Mouse (Mus musculus): ENCODE results near the gene Gabarap.
A peak's percentile ranks its signal among the peaks of the same experiment; 100 is the strongest.

Gabarap gene

DNA sequence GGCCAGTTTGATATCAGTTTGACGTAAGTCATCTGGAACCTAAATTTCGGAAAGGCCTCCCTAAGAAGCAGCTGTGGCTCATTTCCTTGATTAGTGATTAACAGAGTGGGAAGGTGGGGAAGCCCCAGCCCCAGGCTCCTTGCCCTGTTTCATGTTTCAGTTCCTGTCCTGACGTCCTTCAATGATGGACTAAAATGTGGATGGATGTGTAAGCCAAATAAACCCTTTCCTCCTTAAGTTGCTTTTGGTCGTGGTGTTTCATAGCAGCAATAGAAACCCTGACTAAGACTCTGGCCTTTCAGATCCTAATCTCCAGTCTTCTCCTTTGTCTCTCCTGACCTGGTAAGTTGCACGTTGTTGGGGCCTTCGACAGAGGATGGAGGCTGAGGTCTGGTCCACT is 20.7 kb upstream of the Gabarap start:
- no peak for DNase-seq (ENCODE audit: low read depth)

DNA sequence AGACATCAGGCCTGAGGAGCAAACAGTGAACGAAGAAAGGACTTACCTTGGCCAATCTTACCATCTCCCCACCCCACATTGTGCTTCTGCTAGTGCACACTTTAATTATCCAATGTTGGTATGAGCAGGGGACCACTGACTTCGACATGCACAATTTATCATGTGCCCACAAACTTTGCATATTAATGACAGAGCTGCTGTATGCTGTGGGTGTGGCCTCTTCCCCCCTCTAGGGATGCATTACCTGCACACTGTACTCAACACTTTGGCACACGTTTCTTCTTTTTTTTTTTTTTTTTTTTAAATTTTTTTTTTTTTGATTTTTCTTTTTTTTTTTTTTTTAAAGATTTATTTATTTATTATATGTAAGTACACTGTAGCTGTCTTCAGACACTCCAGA is 20.2 kb upstream of the Gabarap start:
- no peak for DNase-seq (ENCODE audit: low read depth)

DNA sequence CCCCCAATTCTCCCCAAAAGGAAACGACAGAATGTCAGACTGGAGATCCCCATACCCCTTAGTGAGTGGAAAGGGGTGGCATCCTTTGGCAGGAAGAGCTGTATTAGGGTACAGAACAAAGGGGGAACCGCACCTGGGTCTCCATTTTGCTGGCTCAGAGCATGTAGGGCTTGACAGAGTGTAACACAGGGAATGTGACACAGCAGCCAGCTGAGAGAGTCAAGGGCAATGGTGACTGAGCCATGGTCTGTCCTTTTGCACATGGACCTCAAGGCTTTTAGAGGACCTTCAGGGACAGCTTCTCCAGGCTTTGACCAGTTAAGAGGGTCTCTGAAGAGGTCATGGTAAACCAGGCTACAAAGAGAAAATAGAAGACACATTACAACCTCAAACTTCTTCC is 16.0 kb upstream of the Gabarap start:
- no peak for DNase-seq (ENCODE audit: low read depth)

DNA sequence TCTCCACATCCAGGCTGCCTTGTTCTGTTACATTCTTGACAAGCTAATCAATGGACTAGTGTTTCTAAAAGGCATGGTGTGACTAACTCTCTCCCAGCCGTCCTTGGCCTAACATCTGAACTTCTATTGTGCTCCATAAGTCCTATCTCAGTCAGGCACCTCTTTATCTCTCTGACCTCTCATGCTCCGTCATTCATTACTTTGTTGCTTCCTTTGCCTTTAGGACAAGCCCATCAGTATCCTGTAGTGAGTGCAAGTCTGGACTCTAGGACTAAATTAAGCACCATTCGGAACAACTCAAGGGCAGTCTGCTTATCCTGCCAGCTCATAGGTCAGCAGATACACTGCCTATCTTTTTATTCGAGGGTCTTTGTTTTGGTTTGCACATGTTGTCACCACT is 14.7 kb upstream of the Gabarap start:
- DNase-seq (ENCODE audit: low read depth), result no peak

DNA sequence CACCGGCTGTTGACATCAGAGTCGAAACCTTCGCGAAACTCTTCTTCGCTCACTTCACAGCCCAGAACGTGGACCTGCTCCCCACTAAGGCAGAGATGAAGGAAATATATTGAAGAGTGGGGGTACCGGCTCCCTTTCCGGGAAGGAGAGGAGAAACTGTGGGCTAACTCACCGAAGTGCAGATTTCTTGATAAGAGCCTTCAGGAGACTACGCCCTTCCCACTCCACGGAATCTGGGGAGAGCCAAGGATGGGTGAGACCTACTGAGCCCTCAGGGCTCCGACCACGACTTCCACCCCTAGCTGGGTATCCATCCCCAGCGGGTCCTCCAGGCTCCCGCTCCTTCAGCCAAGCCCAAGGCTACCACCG is 11.1 kb upstream of the Gabarap start:
- no peak for DNase-seq (ENCODE audit: low read depth)

DNA sequence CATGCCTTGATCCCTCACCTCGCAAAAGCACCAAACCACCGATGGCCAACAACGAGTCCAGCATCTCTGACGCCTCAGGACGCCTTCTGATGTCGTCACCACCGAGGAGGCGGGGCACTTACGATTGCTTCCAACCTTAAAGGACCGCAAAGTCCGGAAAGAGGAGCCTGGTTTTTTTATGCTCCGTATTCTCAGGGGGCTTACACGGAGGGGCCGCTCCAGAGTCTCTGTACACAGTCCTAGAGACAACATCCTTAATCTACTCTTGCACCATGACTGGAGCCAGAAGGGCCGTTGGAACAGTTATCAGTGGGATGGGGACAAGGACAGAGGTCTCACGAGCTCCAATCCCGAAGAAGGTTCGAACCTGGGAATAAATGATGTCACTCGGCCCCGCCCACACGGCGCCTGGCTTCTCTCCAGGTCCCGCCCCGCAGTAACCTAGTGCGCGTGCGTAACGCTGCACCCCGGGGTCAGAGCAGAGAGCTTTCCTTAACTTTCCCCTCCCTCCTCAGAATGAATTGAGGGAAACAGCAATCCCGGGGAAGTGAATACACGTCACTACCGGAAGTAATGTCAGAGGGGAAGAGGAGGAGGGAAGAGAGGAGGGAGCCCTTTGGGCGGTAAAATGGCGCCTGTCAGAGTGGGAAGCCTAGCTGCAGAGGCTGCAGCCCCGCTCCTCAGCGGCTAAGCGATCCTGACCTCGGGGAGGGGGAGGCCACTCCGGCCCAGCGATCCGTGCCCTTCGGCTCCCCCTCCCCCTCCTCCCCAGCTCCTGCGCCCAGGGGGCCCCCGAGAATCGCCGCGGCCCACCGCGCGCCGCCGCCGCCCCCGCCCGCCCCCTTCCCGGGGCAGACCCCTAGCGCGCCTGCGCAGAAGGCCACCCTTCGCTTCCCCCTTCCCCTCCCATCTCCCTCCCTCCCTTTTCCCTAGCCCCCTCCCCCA is 10.5 kb upstream of the Gabarap start:
- DNase-seq (ENCODE audit: low read depth), result peak; percentile 98

DNA sequence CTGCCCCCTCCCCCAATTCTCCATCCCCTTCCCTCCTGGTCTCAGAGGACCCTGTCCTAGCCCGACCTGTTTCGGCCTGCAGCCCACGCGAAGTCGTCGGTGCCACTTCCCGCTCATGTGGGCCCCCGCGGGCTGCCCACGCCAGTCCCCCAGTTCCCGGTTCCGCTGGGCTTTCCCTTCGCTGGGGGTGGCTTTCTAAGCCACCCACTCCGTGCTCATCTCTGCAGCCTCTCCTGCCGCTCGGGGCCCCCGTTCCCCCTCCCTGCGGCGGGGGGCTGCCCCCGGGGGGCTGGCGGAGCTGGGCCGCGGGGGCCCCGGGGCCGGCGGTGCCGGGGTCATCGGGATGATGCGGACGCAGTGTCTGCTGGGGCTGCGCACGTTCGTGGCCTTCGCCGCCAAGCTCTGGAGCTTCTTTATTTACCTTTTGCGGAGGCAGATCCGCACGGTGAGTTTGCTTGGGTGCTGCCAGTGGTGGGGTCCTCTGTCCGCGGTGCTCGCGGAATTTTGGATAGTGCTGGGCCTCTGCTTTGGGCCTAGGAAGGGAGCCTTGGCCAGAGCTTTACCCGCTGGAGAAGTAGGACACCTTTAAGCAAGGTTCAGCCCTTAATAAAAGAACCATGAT is 9.7 kb upstream of the Gabarap start, which contains the start of gene Ctdnep1:
Gene Ctdnep1 (plus strand): TSS at position 16 of the 622 bp plus-strand sequence.
- DNase-seq (ENCODE audit: low read depth), result no peak

DNA sequence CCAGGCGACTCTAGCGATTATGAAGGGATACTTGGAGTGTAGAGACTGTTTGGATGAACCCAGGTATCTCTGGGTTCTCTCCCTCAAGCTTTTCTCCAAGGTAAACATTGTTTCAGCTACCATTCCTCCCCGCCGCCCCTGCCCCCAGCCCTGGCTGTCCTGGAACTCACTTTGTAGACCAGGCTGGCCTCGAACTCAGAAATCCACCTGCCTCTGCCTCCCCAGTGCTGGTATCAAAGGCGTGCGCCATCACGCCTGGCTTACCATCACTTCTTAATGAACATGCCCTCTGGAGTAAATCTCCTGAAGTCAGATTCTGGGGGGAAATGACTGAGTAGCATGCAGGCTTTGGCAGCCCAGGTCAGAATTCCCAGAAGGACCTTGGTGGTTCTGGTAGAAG is 8.7 kb upstream of the Gabarap start, which contains the start of gene Elp5:
Gene Elp5 (minus strand): TSS at position 293 of the 400 bp plus-strand sequence.
- no peak for DNase-seq (ENCODE audit: low read depth)

DNA sequence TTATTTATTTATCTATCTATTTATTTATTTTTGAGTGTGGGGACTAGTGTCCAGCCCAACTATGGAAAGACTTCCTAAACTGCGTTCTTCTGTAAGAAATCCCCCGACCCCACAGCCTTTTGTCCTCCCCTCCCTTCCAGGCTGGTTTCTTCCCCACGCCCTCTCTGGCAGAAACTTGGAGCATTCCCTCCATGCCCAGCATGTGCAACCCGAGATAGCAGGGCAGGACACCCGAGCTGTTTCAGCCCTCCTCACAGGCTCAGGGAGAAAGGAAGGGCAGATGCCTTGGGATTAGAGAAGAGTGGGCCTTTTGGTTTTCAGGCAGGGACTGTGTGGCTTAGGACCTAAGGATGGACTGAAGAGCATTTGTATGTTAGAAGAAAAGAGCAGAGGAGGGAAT is 8.1 kb upstream of the Gabarap start:
- no peak for DNase-seq (ENCODE audit: low read depth)

DNA sequence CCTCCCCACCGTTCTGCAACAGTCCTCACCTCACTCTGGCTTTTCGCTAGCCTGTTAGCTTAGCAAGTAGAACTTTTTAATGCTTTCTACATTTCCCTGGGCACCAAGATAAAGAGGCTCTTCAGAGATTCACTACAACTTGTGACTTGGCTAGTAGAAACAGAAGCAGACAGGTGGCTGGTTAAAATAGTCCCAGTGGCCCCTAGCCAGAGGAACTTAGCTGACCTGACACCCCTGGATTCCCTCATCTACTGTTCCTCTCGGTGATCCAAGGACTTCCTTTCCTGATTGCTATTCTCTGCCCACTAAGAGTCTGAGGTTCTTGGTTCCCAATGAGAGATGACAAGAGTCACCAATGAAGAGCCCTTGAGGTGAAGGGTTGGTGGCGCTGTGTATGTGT is 7.6 kb upstream of the Gabarap start:
- no peak for DNase-seq (ENCODE audit: low read depth)

DNA sequence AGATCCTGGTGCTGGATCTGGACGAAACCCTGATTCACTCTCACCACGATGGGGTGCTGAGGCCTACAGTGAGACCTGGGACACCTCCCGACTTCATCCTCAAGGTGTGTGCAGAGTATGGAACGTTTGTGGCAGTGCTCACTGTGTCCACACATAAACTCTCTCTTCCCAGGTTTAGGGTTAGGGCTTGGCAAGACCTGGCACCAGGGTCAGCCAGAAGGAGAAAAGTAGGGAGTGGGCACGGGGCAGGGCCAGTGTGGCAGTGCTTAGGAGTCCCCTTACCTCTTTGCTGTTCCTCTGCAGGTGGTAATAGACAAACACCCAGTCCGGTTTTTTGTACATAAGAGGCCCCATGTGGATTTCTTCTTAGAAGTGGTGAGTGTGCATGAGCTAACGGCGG is 6.5 kb upstream of the Gabarap start:
- DNase-seq (ENCODE audit: low read depth), result no peak

DNA sequence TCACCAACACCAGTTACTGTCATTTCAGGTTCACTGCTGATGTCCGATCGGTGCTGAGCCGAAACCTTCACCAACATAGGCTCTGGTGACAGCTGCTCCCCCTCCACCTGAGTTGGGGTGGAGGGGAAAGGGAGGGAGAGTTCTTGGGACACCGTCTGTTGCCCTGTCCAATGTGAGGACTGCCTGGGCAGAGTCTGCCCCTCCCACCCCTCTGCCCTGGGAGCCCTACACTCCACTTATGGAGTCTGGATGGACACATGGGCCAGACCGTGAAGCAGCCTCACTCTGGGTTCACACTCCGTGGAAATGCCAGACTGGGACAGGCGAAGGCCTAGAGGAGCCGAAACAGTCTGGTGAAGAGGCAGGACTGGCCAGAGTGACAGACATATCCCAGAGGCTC is 994 bp upstream of the Gabarap start:
- no peak for DNase-seq (ENCODE audit: low read depth)

DNA sequence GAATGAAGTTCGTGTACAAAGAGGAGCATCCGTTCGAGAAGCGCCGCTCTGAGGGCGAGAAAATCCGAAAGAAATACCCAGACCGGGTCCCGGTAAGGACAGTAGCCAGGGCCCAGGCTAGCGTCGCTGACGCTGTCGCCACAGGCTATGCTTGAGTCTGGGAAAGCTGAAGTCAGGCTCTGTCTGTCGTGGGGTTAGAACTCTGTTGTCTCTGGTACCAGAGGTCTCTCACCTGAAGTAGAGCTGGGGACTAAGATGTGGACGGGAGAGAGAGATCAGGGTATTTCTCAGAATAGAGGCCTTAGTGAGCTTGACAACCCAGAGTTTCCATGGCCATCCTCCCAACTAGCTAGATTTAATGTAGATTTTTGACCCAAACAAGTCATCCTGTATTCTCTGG is 768 bp downstream of the Gabarap start:
- no peak for DNase-seq (ENCODE audit: low read depth)

DNA sequence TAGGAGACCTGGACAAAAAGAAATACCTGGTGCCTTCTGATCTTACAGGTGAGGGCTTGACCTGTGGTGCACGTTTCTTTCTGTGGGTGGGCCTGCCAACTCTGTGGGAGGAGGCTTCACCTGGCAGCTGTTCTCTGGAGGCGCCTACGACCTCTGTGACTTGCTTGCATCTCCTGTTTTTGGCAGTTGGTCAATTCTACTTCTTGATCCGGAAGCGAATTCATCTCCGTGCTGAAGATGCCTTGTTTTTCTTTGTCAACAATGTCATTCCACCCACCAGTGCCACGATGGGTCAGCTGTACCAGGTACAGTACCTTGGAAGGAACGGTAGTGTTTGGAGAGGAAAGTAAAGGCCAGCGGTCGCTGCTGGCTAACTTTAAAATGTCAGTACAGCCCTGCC is 1.5 kb downstream of the Gabarap start:
- no peak for DNase-seq (ENCODE audit: low read depth)

DNA sequence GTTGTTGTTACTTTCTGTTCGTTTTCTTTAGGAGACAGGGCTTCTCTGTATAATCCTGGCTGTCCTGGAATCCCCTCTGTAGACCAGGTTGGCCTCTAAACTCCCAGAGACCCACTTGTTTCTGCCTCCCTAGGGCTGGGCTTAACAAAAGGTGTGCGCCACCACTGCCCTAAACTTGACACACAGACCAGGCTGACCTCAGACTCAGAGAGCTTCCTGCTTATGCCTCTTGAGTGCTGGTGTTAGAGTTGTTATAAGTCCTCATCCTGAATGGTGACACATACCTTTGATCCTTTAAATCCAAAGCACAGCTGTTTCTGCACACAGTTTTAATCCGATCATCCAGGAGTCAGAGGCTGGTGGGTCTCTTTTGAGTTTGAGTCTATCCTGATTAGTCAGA is 2.0 kb downstream of the Gabarap start:
- DNase-seq (ENCODE audit: low read depth), result no peak

DNA sequence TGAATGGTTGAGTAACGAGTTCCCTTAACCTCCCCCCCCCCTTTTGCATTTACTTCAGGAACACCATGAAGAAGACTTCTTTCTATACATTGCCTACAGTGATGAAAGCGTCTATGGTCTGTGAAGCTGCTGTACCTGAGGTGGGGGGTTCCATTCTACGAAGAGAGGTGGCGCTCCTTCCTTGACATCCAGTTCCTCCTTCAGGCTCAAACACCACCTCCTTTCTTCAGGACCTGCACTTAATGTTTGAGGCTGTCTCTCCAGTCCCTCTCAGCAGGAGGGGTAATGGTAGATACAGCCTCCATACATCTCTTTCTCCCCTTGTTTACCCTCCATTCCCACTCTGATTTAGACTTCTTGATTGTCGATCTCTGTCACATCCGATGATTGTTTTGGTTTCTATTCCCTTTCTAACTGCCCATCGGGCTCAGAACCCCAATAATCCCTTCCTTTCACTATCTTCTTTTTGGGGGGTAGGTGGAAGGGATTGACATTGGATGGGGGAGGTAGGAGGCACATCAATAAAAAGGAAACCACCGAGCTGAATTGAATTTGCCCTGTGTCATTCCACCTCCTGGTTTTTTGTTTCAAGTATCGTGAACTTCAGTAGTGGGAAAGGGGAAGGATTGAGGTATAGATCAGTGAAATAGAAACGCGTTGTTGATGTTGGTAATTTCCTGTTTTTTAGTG is 3.6 kb downstream of the Gabarap start:
- DNase-seq (ENCODE audit: low read depth), result no peak

DNA sequence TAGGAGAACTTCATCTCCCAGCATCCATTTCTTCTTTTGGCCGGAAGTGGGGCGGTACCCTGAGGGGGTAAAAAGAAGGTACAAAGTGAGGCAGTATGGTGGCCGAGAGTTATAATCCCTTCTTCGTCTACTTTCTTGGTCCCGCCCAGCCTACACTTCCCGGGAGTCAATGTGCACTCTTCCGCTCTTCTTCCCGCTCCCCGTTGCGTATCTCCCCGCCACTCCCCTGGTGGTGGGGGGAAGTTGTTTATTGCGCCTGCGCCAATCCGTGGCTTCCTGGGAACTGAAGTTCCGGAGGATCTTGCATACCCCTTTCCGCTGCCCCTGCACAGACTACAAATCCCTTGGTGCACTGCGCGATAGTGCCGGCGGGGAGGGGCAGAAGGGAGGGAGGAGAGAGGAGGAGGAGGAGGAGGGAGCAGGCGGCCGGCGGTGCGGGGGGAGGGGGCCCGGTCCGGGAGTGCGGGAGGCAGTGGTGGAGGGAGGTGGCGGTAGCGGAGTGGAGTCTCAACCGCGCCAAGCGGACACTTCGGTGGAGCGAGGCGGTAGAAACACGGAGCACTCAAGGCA is 4.5 kb downstream of the Gabarap start, which contains the start of gene Phf23:
Gene Phf23 (plus strand): TSS at position 387 of the 570 bp plus-strand sequence.
- DNase-seq (ENCODE audit: low read depth), result peak; percentile 98

DNA sequence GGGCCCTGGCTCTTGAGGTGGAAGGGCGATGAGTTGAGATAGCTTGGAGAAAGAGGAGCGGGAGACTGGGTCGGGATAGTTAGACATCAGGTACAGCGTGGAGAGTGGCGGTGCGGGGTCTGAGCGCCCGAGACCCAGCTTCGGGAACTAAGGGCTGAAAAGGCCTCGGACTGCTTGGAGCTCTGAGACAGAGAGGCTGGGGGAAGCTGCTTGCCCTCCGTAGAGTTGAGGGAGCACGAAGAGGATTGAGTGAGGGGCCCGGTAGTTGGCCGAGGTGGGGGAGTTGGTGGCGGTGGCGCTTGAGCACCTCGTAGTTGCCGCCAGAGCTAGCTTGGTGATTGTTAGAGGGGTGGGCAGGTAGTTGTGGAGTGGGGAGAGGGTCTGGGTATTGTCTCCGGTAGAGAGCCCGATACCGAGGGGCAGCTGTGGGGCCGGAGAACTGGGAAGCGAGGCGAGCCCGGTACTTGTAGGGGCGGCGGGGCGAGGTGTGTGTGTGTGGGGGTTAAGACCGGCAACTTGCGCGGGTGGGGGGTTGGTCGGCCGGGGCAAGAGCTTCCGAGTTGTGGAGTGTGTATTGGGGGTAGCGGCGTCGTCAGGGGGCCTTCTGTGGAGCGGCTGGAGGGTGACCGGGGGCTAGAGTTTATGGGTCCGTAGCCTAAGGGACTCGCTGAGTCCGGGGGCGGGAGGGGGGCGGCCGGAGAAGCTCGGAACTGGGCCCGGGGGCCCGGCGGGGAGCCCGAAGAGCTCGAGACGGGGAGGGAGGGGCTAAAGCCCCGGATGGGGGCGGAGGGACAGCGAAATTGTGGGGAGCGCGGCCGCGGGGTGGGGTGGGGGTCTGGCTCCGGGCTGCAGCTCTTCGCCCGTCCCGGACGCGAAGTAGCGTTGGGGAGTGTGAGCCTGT is 5.5 kb downstream of the Gabarap start:
- no peak for DNase-seq (ENCODE audit: low read depth)

DNA sequence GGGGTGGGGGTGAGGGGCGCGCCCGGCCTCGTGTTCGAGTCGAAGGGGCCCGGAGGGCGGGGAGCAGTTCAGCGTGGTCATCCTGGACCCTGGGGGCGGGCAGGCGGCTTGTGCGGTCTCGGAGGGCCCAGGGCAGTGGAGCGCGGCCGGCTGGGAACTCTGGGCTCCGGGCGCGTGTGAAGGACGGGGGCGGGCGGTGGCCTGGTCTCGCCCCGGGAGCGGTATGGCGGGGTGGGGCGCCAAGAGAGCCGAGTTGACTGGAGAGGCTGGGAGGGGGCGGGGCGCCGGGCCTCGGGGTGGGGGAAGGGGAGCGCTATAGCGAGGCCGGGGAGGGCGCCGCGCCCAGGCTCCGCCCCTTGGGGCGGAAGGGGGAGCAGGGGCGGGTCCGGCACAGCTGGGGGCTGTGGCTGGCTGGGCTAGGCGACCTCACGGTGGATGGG is 6.1 kb downstream of the Gabarap start:
- peak; percentile 78 for DNase-seq (ENCODE audit: low read depth)

DNA sequence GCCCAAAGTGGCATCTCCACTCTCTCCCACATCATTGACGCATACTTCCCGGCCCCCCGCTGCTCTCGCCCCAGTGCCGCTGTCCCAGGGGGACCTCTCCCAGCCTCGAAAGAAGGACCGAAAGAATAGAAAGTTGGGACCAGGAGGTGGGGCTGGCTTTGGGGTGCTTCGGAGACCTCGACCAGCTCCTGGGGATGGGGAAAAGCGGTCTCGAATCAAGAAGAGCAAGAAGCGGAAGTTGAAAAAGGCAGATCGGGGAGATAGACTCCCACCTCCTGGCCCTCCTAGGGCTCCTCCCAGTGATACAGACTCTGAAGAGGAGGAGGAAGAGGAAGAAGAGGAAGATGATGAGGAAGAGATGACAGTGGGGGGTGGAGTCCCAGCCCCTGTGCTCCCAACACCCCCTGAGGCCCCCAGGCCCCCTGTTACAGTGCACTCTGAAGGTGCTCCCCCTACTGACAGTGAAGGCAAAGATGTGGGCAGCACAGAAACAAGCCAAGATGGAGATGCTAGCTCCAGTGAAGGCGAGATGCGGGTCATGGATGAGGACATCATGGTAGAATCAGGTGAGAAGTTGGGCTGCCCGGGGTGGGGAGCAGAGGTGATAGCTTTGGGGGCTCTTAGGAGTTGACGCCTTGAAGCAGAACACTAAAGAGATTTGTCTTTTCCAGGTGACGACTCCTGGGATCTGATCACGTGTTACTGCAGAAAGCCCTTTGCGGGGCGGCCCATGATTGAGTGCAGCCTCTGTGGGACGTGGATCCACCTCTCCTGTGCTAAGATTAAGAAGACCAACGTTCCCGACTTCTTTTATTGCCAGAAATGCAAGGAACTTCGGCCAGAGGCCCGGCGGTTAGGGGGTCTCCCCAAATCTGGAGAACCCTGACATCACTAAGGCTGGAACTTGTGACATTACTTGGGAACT is 7.9 kb downstream of the Gabarap start:
- no peak for DNase-seq (ENCODE audit: low read depth)

All from c-Kit-positive CD71-positive TER-119-negative erythroid progenitor cells, embryonic 14.5 days (primary cell).